Mouse (Mus musculus): ENCODE data around the gene Krtap1-5. TPM values are rescaled to one million over a fixed set of nuclear protein-coding genes. Genes with fewer than 3 reads are reported as not detected.
A peak's percentile ranks its signal among the peaks of the same experiment; 100 is the strongest.

The Krtap1-5 gene
- polyA plus RNA-seq, 1 experiment from 2014 or later, result not detected

DNA sequence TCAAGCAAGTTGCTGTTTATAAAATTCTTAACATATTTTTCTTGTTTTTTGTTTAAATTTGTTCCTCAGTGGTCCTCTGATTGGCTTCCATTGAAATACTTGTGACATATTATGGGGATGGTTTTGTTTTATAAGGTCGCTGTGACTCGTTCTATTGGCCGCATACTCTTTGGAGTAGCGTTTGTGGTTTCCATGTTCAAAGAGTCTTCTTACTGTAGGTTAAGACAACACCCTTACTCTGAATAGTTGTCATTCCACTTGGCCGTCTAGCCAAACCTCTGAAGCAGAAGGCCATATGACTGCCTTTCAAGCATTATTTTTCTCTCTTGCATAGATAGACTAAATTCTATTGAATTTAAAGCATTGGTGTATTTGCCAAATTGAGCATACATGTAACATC lies 235 bp upstream of the Krtap1-5 start:
- WGBS, result 73% methylated on average over 5 of the region's 5 CpGs
- H3K4me2 ChIP-seq, result no peak overlapping the region
- no peak overlapping the region for H3K9ac ChIP-seq
- H3K36me3 ChIP-seq, result no peaks in the 10 kb centered on the region
- no peaks in the 10 kb centered on the region for H3K4me1 ChIP-seq
- H3K27me3 ChIP-seq, result no peaks in the 10 kb centered on the region
- no peak overlapping the region for H3K4me3 ChIP-seq
- H3K27ac ChIP-seq, result no peak overlapping the region
- ATAC-seq (ENCODE audit: borderline replicate concordance, extremely low read depth, low FRiP score, low TSS enrichment), result no peak
- H3K9me3 ChIP-seq, result no peaks in the 10 kb centered on the region

DNA sequence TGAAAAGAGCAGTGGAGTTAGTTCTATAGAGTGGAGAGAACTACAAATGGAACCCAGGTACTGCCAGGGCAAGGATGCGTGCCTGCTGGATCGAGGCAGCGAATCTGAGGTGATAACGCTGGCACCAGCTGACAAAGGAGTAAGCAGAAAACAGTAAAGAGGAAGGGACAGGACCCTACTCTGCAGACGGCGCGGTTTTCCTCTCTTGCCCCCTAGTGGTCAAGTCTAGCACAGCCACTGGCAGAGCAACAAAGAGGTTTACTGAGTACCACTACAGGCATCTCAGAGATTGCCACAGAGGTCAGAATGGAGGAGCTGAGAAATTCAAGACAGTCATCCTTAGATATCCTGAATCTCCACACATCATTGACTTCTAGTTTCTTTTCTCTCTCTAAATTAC lies 6.7 kb downstream of the Krtap1-5 start:
- H3K36me3 ChIP-seq, result no peaks in the 10 kb centered on the region
- H3K9me3 ChIP-seq, result no peaks in the 10 kb centered on the region
- H3K4me1 ChIP-seq, result 0 out of 2 replicates have a peak, but pooled peaks cover 2% of the 10 kb centered on the region
- peak; percentile 74; the same call in 1 of the 2 replicates for ATAC-seq (ENCODE audit: borderline replicate concordance, extremely low read depth, low FRiP score, low TSS enrichment)
- H3K4me3 ChIP-seq, result no peak overlapping the region
- H3K27ac ChIP-seq, result no peak overlapping the region
- 2% methylated on average over 7 of the region's 7 CpGs for WGBS
- 0 out of 2 replicates have a peak overlapping the region, but pooled peaks have one; percentile 14 for H3K9ac ChIP-seq
- no peaks in the 10 kb centered on the region for H3K27me3 ChIP-seq
- H3K4me2 ChIP-seq, result peak overlapping the region; percentile 40; the same call in 1 of the 2 replicates

DNA sequence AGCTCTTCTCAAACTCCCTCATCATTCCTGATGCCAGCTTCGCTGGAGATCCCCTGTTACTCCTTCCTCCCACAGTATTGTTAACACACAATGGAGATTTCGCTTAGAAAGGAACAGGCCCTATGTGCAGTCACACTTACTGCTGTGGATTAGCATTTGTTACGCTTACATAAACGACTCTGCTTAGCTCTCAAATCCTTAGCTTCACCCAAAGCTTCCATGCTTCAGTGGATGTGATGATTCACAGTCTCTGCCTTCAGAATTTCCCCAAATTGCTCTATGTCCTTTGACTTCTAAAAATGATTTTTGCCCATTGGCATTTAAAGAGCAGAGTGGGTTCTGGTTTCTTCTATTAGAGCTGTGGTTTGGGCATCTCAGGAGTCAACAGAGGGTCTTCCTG lies 7.7 kb downstream of the Krtap1-5 start:
- no peak overlapping the region for H3K27ac ChIP-seq
- H3K36me3 ChIP-seq, result no peaks in the 10 kb centered on the region
- H3K4me2 ChIP-seq, result no peak overlapping the region
- no peak overlapping the region for H3K4me3 ChIP-seq
- no peaks in the 10 kb centered on the region for H3K9me3 ChIP-seq
- no peak for ATAC-seq (ENCODE audit: borderline replicate concordance, extremely low read depth, low FRiP score, low TSS enrichment)
- H3K9ac ChIP-seq, result no peak overlapping the region
- H3K4me1 ChIP-seq, result 0 out of 2 replicates have a peak, but pooled peaks cover 2% of the 10 kb centered on the region
- no peaks in the 10 kb centered on the region for H3K27me3 ChIP-seq
- 54% methylated on average over 4 of the region's 4 CpGs for WGBS

DNA sequence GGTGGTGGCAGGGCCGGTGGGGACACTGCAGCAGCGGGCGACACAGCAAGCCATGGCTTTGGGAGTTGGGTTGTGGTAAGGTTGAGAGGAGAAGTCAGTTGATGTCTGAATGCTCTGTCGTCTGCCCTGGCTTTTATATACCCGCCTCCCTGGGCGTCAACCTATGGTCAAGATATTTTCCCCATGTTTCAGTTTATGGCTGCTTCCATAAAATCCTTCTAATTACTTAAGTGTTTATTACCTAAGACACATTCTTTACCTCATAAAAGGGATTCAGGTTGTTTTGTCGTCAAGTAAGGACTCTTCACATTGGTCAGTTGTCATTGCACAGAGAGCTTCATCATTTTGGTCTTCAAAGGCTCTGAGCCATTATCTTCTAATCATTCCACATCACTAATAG lies 14.3 kb downstream of the Krtap1-5 start, which contains the start of gene Krtap3-1:
Gene Krtap3-1 (minus strand): TSS at position 101 of the 400 bp plus-strand sequence.
- no peaks in the 10 kb centered on the region for H3K4me1 ChIP-seq
- H3K9ac ChIP-seq, result no peak within 1 kb of the TSS
- no peaks in the 10 kb centered on the region for H3K27me3 ChIP-seq
- H3K36me3 ChIP-seq, result no peaks in the 10 kb centered on the region
- WGBS, result 88% methylated on average over 7 of the region's 7 CpGs
- H3K4me2 ChIP-seq, result no peak within 1 kb of the TSS
- H3K4me3 ChIP-seq, result no peak within 1 kb of the TSS
- H3K9me3 ChIP-seq, result no peaks in the 10 kb centered on the region
- ATAC-seq (ENCODE audit: borderline replicate concordance, extremely low read depth, low FRiP score, low TSS enrichment), result no peak
- no peak within 1 kb of the TSS for H3K27ac ChIP-seq

DNA sequence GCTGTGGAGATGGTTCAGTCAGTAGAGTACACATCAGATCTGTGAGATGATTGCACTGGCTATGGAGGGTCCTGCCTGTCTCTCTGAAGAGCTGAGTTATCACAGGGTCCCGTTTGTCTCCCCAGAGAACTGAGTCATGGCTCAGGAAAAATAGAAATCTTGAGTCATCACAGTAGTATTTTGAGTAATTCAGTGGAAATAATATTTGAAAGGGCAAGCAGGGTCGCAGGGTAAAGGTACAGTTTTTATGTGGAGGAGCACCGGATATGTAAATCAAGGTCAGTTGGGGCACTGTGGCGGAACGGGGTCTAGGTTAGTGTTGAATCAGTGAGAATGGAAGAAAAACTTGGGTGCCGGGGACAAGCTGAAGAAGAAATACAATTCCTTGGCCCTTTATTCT lies 18.2 kb downstream of the Krtap1-5 start:
- H3K4me3 ChIP-seq, result no peak overlapping the region
- no peaks in the 10 kb centered on the region for H3K4me1 ChIP-seq
- WGBS, result 83% methylated on average over 6 of the region's 6 CpGs
- H3K27me3 ChIP-seq, result no peaks in the 10 kb centered on the region
- H3K36me3 ChIP-seq, result no peaks in the 10 kb centered on the region
- H3K9me3 ChIP-seq, result no peaks in the 10 kb centered on the region
- H3K27ac ChIP-seq, result no peak overlapping the region
- no peak overlapping the region for H3K4me2 ChIP-seq
- H3K9ac ChIP-seq, result no peak overlapping the region
- no peak for ATAC-seq (ENCODE audit: borderline replicate concordance, extremely low read depth, low FRiP score, low TSS enrichment)

DNA sequence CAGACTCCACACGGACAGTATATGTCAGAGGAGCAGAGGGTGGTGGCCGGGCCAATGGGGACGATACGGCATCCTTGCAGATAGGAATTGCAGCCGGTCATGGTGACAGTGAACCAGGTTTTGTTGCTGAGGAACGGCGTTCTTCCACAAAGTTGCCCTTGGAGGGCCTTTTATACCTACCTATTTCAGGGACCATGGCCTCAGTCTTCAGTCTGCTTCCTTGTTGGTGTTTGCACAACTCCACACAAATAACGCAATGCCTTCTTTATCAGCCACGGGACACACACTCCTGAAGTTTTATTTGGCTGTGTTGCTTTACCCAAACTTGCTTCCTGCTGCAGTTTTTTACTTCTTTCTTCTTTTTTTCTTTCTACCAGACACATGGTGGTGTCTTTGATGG lies 21.4 kb downstream of the Krtap1-5 start, which contains the start of gene Gm11939:
Gene Gm11939 (minus strand): TSS at position 101 of the 400 bp plus-strand sequence.
- 79% methylated on average over 9 of the region's 9 CpGs for WGBS
- H3K27ac ChIP-seq, result no peak within 1 kb of the TSS
- no peaks in the 10 kb centered on the region for H3K4me1 ChIP-seq
- H3K27me3 ChIP-seq, result no peaks in the 10 kb centered on the region
- no peak within 1 kb of the TSS for H3K9ac ChIP-seq
- no peak within 1 kb of the TSS for H3K4me2 ChIP-seq
- no peaks in the 10 kb centered on the region for H3K9me3 ChIP-seq
- H3K36me3 ChIP-seq, result no peaks in the 10 kb centered on the region
- no peak within 1 kb of the TSS for H3K4me3 ChIP-seq
- ATAC-seq (ENCODE audit: borderline replicate concordance, extremely low read depth, low FRiP score, low TSS enrichment), result no peak

DNA sequence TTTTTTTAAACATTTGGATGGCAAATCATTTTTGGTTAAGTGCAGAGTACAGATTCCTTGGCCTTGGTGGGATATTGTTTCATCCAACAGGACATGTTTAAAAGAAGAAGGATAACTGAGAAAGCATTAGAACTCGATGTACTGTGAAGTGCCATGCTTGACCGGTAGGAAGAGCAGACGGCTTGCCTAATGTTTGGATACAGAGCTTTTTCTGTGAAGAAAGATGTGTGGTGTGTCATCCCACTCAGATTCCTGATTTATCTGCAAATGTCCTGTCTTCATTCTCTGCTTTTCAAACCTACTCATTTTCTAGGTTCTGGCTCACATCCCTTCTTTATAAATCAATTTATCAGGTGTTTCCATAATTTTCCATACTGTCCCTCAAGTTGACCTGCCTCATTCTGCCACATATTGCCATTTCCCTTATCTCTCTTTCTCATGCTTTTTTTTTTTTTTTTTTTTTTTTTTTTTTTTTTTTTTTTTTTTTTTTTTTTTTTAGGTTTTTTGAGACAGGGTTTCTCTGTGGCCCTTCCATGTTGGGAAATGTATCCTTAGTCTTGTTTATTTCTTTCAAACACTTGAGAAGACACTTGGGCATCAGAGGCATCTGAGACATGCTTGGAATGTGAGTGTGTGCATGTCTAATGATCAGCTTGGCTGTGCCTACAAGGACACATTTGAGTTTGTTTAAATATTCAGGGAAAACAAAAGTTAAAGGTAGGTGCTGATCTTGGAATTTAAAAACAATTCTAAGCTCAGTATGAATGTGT lies 22.7 kb downstream of the Krtap1-5 start:
- Histone ChIP-seq H3K4me2 (no peak overlapping the region), H3K4me3 (no peak overlapping the region), H3K4me1 (no peaks in the 10 kb centered on the region), H3K9me3 (no peaks in the 10 kb centered on the region), H3K36me3 (no peaks in the 10 kb centered on the region), H3K27me3 (no peaks in the 10 kb centered on the region), H3K27ac (no peak overlapping the region), H3K9ac (no peak overlapping the region)
- 49% methylated on average over 3 of the region's 3 CpGs for WGBS
- ATAC-seq (ENCODE audit: borderline replicate concordance, extremely low read depth, low FRiP score, low TSS enrichment), result no peak

DNA sequence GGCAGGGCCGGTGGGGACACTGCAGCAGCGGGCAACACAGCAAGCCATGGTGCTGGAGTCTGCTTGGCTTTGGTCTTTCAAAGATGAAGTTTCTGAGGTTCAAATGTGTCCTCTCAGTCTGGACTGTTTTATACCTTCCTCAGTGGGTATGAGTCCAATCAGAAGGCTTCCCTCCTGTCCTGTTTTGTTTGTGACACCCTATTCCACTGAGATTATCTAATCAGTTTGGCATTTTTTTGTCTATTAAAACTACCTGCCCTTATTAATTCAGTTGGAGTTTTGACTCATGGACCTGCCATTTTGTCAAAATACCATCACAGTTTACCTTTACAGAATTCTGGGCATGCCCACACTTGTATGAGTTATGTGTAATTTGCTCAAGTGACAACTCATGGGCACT lies 24.1 kb downstream of the Krtap1-5 start, which contains the start of gene Krtap3-2:
Gene Krtap3-2 (minus strand): TSS at position 101 of the 400 bp plus-strand sequence.
- ATAC-seq (ENCODE audit: borderline replicate concordance, extremely low read depth, low FRiP score, low TSS enrichment), result no peak
- Histone ChIP-seq H3K36me3 (no peaks in the 10 kb centered on the region), H3K4me2 (no peak within 1 kb of the TSS), H3K4me3 (no peak within 1 kb of the TSS), H3K27ac (no peak within 1 kb of the TSS), H3K9ac (no peak within 1 kb of the TSS), H3K4me1 (no peaks in the 10 kb centered on the region), H3K9me3 (no peaks in the 10 kb centered on the region), H3K27me3 (no peaks in the 10 kb centered on the region)
- 73% methylated on average over 2 of the region's 2 CpGs for WGBS

DNA sequence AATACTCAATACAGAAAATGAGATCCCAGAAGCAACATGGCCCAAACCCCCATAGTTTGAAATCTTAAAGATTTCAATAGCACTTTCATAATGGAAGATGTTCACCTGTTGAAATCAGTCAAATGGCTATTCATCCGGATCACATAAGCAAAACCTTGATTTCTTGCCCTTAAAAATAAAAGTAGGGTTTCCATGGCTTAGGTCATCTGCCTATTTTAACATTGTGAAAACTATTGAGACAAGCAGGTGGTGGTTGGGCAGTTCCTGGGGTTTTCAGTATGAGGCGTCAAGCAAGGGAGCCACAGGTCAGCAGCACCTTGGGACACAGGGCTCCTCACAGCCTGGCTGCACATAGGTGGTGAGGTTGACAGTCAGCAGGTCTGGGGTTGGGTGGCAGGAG lies 24.6 kb downstream of the Krtap1-5 start:
- H3K27ac ChIP-seq, result no peak overlapping the region
- WGBS, result 82% methylated on average over 2 of the region's 2 CpGs
- ATAC-seq (ENCODE audit: borderline replicate concordance, extremely low read depth, low FRiP score, low TSS enrichment), result no peak
- H3K4me1 ChIP-seq, result no peaks in the 10 kb centered on the region
- H3K27me3 ChIP-seq, result no peaks in the 10 kb centered on the region
- no peaks in the 10 kb centered on the region for H3K36me3 ChIP-seq
- no peak overlapping the region for H3K4me2 ChIP-seq
- no peak overlapping the region for H3K4me3 ChIP-seq
- H3K9ac ChIP-seq, result no peak overlapping the region
- no peaks in the 10 kb centered on the region for H3K9me3 ChIP-seq

DNA sequence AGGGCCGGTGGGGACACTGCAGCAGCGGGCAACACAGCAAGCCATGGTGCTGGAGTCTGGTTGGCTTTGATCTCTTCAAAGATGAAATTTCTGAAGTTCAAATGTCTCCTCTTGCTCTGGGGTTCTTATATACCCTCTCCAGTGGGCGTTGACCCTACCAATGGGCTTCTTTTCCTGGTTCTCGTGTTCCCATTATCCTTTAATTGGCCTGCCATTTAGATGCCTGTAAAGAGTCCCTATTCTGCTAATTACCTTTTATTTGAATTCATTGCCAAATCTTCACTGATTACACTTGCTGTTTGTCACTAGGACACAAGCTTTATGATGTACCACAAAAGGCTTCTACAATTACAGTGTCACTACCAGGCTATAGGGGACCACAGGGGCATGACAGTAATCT lies 30.1 kb downstream of the Krtap1-5 start, which contains the start of gene Krtap3-3:
Gene Krtap3-3 (minus strand): TSS at position 101 of the 400 bp plus-strand sequence.
- Histone ChIP-seq H3K4me1 (no peaks in the 10 kb centered on the region), H3K9ac (no peak within 1 kb of the TSS), H3K4me3 (no peak within 1 kb of the TSS), H3K27me3 (no peaks in the 10 kb centered on the region), H3K36me3 (no peaks in the 10 kb centered on the region), H3K9me3 (no peaks in the 10 kb centered on the region), H3K27ac (no peak within 1 kb of the TSS), H3K4me2 (no peak within 1 kb of the TSS)
- 59% methylated on average over 4 of the region's 4 CpGs for WGBS
- no peak for ATAC-seq (ENCODE audit: borderline replicate concordance, extremely low read depth, low FRiP score, low TSS enrichment)

DNA sequence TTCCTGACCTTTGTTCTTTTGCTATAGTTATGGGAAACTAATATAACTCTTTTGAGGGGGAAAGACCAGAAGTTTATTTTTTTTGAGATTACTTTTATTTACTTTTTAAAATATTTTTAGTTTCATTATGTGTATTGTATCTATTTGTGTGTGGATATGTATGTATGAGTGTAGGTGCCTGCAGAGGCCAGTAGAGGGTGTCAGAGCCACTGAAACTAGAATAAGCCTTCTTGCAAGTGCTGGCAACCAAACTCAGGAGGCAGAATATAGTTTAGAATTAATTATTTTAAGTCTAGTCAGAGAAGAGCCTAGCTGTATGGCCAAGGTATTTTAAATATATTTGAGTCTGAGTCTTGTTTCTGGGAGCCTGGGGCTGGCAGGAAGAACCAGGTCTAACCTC lies 32.9 kb downstream of the Krtap1-5 start:
- Histone ChIP-seq H3K9me3 (no peaks in the 10 kb centered on the region), H3K4me1 (no peaks in the 10 kb centered on the region), H3K4me2 (no peak overlapping the region), H3K27me3 (no peaks in the 10 kb centered on the region), H3K9ac (no peak overlapping the region), H3K27ac (no peak overlapping the region), H3K36me3 (no peaks in the 10 kb centered on the region), H3K4me3 (no peak overlapping the region)
- ATAC-seq (ENCODE audit: borderline replicate concordance, extremely low read depth, low FRiP score, low TSS enrichment), result no peak

DNA sequence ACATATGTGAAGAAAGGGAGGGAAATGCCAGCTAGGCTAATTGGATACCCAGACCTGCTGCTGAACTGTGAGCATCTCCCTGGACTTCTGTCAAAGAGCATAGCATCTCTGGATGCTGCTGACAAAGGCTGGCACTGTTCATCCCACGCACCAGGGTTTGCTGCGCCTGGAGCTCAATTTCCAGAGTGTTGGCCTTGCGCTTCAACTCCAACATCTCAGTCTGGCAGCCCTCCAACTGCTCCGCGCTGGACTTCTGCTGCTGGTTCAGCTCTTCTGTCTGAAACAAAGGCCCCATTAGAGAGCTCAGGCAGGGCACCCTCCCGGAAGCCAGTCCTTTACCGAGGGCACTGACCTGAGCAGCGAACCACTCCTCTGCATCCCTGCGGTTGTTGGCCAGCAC lies 41.1 kb downstream of the Krtap1-5 start:
- WGBS, result 35% methylated on average over 9 of the region's 9 CpGs
- H3K27ac ChIP-seq, result peak overlapping the region; percentile 68; the same call in 1 of the 2 replicates
- H3K36me3 ChIP-seq, result no peaks in the 10 kb centered on the region
- H3K4me1 ChIP-seq, result 0 out of 2 replicates have a peak, but pooled peaks cover 6% of the 10 kb centered on the region
- H3K4me3 ChIP-seq, result no peak overlapping the region
- H3K27me3 ChIP-seq, result no peaks in the 10 kb centered on the region
- H3K4me2 ChIP-seq, result peak overlapping the region; percentile 8; the same call in 1 of the 2 replicates
- no peaks in the 10 kb centered on the region for H3K9me3 ChIP-seq
- no peak overlapping the region for H3K9ac ChIP-seq
- ATAC-seq (ENCODE audit: borderline replicate concordance, extremely low read depth, low FRiP score, low TSS enrichment), result no peak
